Mouse (Mus musculus) kidney, adult 2 months (tissue): ENCODE data around the gene Snx21. TPM values are rescaled to one million over a fixed set of nuclear protein-coding genes. Genes with fewer than 3 reads are reported as not detected.

ENCODE experiments used
- DNase-seq: peaks from one replicate; pipeline ENCODE4 v3.0.0; 2021
- H3K27ac ChIP-seq: fragments of 200-500 bp; 2 replicates; pipeline ENCODE4 v1.5.1; 2012; ENCODE audit warnings: low read depth, low read length, control low read depth, inconsistent platforms; ENCODE audit not compliant: insufficient read depth
- H3K27me3 ChIP-seq: fragments of 200-500 bp; replicated peaks from 2 replicates; pipeline ENCODE4 v1.6.1; 2012; ENCODE audit warnings: mild to moderate bottlenecking, moderate library complexity, low read length, inconsistent platforms; ENCODE audit not compliant: control insufficient read depth, insufficient read depth
- H3K36me3 ChIP-seq: fragments of 200-500 bp; 2 replicates; pipeline ENCODE4 v1.6.1; 2012; ENCODE audit warnings: mild to moderate bottlenecking, moderate library complexity, low read length, inconsistent platforms; ENCODE audit not compliant: control insufficient read depth, insufficient read depth
- H3K4me1 ChIP-seq: fragments of 200-500 bp; 2 replicates; pipeline ENCODE4 v1.6.1; 2011; ENCODE audit warnings: low read length; ENCODE audit not compliant: control insufficient read depth, insufficient read depth
- H3K4me3 ChIP-seq: fragments of 200-500 bp; 2 replicates; pipeline ENCODE4 v1.5.1; 2011; ENCODE audit warnings: mild to moderate bottlenecking, low read depth, low read length, control low read depth; ENCODE audit not compliant: insufficient read depth
- CTCF ChIP-seq: fragments of 200-500 bp; conservative IDR thresholded peaks from 2 replicates; pipeline ENCODE4 v1.5.1; 2011; ENCODE audit warnings: low read depth, mild to moderate bottlenecking, control low read depth, low read length, moderate library complexity, mixed read lengths; ENCODE audit not compliant: insufficient read depth, insufficient read length
- POLR2A ChIP-seq: fragments of 200-500 bp; IDR thresholded peaks from one replicate; pipeline ENCODE4 v1.6.1; 2011; ENCODE audit warnings: low read depth, low read length, control low read depth
- WGBS: fragments of 180-500 bp; shearing (Covaris S2); methylation state at CpG from one replicate; pipeline ENCODE4 v1.1.7; 2018; 5-methylcytosine and 5-hydroxymethylcytosine counted together
- polyA plus RNA-seq: library from polyadenylated mRNA; depleted of rRNA; stranded (reverse); fragments of >200 nt; gene quantifications from 2 replicates; pipeline ENCODE4 v1.2.3, GENCODE M21; 2012

Snx21 gene
- polyA plus RNA-seq, 1 experiment, result 23.2 TPM

GRCm38 (mm10) chr2:164748191-164748590, 37.4 kb upstream of the Snx21 start:
- 80% methylated on average over 4 of the region's 4 CpGs for WGBS
- no peak overlapping the region for H3K27ac ChIP-seq
- no peaks in the 10 kb centered on the region for H3K27me3 ChIP-seq
- no peak for TF ChIP-seq POLR2A
- TF ChIP-seq CTCF, result no peak
- no peak for DNase-seq
- H3K4me3 ChIP-seq, result no peak overlapping the region
- no peaks in the 10 kb centered on the region; the same call in 1 of the 2 replicates for H3K36me3 ChIP-seq
- peaks cover 9% of the 10 kb centered on the region; the same call in 1 of the 2 replicates for H3K4me1 ChIP-seq

DNA sequence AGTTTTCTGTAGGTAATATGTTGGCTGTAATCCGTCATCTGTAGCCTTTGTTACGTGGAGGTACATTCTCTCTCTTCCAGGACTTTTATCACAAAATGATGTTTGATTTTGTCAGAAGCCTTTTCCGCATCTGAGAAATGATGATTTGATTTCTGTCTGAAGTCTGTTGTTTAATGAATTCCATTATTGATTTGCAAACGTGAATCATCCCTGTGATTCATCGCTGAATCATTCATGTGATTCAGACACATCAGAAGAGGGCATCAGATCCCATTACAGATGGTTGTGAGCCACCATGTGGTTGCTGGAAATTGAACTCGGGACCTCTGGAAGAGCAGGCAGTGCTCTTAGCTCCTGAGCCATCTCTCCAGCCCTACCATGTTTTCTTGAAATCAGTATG, 36.6 kb upstream of the Snx21 start:
- Histone ChIP-seq H3K4me1 (peaks cover 9% of the 10 kb centered on the region; the same call in 1 of the 2 replicates), H3K27ac (no peak overlapping the region), H3K4me3 (no peak overlapping the region), H3K27me3 (no peaks in the 10 kb centered on the region), H3K36me3 (no peaks in the 10 kb centered on the region; the same call in 1 of the 2 replicates)
- TF ChIP-seq POLR2A, result no peak
- no peak for TF ChIP-seq CTCF
- no peak for DNase-seq
- WGBS, result 85% methylated on average over 6 of the region's 6 CpGs

- no peak for DNase-seq
- no peak for TF ChIP-seq POLR2A
- TF ChIP-seq CTCF, result no peak
- Histone ChIP-seq H3K4me3 (no peak overlapping the region), H3K36me3 (peaks cover 5% of the 10 kb centered on the region), H3K27me3 (no peaks in the 10 kb centered on the region), H3K27ac (no peak overlapping the region), H3K4me1 (no peaks in the 10 kb centered on the region)
- WGBS, result 85% methylated on average over 2 of the region's 2 CpGs
Observed at GRCm38 (mm10) chr2:164752454-164752853, 33.2 kb upstream of the Snx21 start.

DNA sequence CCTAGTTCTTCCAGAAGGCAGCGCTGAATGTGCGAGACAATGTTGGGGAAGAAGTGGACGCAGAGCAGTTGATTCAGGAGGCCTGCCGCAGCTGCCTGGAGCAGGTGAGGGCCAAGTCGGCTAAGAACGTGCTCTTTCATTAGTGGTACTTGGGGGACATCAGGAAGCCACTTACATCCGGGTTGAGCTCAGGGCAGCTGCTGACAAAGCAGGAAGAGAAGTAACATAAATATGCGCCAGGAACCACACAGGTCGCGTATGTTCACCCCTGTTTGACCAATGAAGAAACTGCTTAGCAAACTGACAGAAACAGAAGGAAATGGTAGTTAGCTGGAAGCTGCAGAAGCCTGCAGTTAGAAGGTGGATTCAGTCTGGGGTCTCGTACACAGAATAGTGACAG, 31.5 kb upstream of the Snx21 start:
- peaks cover 7% of the 10 kb centered on the region for H3K36me3 ChIP-seq
- no peaks in the 10 kb centered on the region for H3K27me3 ChIP-seq

DNA sequence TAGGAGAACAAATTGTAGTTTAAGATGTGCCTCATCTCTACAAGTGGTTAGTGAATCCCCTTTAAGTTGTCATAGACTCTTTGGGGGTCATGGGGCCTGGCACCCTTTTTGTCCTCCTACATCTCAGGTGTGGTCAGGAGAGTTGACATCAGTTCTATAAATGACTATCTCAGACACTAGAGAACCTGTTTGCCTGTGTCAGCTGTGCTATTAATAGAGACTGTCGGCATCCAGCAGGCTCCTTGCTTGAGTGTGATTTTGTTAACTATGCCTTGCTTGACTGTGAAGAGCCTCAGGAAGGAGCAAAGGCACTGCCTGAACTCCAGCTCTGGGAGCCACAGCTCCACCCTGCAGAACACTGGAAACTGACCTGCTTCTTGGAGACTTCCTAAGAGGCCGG, 30.8 kb upstream of the Snx21 start:
- H3K27ac ChIP-seq, result no peak overlapping the region

More for the DNA sequence above, 31.5 kb upstream of the Snx21 start:
- Histone ChIP-seq H3K4me1 (no peaks in the 10 kb centered on the region), H3K27ac (no peak overlapping the region), H3K4me3 (no peak overlapping the region)
- no peak for DNase-seq
- WGBS, result 71% methylated on average over 11 of the region's 11 CpGs
- TF ChIP-seq CTCF (no peak), POLR2A (no peak)

DNA sequence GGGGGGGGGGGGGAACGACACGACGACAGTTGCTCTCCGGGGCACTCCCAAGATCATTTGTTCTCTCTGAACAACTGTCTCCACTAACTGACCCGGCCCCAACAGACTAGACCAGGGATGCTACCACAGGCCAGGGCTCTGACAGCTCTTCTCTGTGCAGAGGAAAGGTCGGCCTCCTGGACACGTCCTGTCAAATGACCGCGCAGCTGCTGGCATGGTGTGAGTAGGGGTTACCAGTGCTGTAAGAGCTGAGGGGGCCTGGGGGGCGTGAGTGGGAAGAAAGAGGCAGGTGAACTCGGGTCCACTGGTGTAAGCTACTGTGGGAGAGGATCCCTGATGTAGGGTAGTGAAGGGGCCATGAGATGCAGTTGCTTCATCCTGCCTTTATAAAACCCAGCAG, 27.8 kb upstream of the Snx21 start:
- DNase-seq, result no peak
- WGBS, result 82% methylated on average over 11 of the region's 11 CpGs
- peaks cover 7% of the 10 kb centered on the region; the same call in 1 of the 2 replicates for H3K36me3 ChIP-seq

More for the DNA sequence above, 30.8 kb upstream of the Snx21 start:
- no peaks in the 10 kb centered on the region for H3K27me3 ChIP-seq
- peaks cover 7% of the 10 kb centered on the region for H3K36me3 ChIP-seq
- no peak overlapping the region for H3K4me3 ChIP-seq
- no peak for DNase-seq
- no peaks in the 10 kb centered on the region for H3K4me1 ChIP-seq
- 73% methylated on average over 2 of the region's 2 CpGs for WGBS
- TF ChIP-seq POLR2A, result no peak
- no peak for TF ChIP-seq CTCF

DNA sequence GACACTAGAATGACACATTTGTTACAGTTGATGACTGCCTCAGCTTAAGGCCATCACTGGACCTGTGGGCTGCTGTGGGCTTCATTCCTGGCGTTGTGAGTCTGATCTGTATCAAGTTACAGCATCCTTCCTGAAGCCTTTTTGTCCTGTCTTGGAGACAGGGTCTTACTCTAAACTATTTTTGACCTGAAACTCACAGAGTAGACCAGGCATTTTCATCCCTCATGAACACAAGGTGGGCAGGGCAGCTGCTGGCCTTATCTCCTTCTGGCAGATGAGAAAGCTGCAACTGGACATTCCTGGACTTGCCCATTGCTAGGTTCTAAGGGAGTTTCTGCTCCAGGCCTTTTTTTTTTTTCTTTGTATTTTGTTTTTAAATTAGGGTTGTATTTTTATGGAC, 26.9 kb upstream of the Snx21 start:
- H3K36me3 ChIP-seq, result peaks cover 7% of the 10 kb centered on the region; the same call in 1 of the 2 replicates
- TF ChIP-seq CTCF (no peak), POLR2A (no peak)
- H3K27me3 ChIP-seq, result no peaks in the 10 kb centered on the region
- H3K4me3 ChIP-seq, result no peak overlapping the region
- H3K4me1 ChIP-seq, result no peaks in the 10 kb centered on the region
- 38% methylated on average over 1 of the region's 1 CpGs for WGBS
- H3K27ac ChIP-seq, result no peak overlapping the region
- DNase-seq, result no peak

More for the DNA sequence above, 27.8 kb upstream of the Snx21 start:
- H3K4me3 ChIP-seq, result no peak overlapping the region
- TF ChIP-seq CTCF (no peak), POLR2A (no peak)
- H3K27ac ChIP-seq, result no peak overlapping the region
- H3K4me1 ChIP-seq, result no peaks in the 10 kb centered on the region
- no peaks in the 10 kb centered on the region for H3K27me3 ChIP-seq
